Mouse (Mus musculus) MEL (cell line): ENCODE results near the gene Lrrc34. TPM values are rescaled to one million over a fixed set of nuclear protein-coding genes. Genes with fewer than 3 reads are reported as not detected.

ENCODE experiments used
- DNase-seq: peaks from one replicate; pipeline ENCODE4 v3.0.0; 2011; ENCODE audit warnings: low read depth, low spot score
- H3K27ac ChIP-seq: 2 replicates; pipeline ENCODE4 v1.5.1; 2012; ENCODE audit warnings: low read depth, mild to moderate bottlenecking, control low read depth, low read length, moderate library complexity; ENCODE audit not compliant: control insufficient read depth
- H3K27me3 ChIP-seq, 2 experiments: fragments of 150-350 bp in 1 of 2; sonication (generic) in 1 of 2; 2 replicates each; pipeline ENCODE4 v1.6.1; 2012; ENCODE audit warnings: low read length in 2 of 2, mild to moderate bottlenecking in 2 of 2, improper control_type of control experiment in 1 of 2, moderate library complexity in 1 of 2; ENCODE audit not compliant: insufficient read depth in 2 of 2, control insufficient read depth in 1 of 2
- H3K36me3 ChIP-seq, 2 experiments: 2 replicates each; pipeline ENCODE4 v1.6.1; 2012 to 2014; ENCODE audit warnings: low read length in 2 of 2, improper control_type of control experiment in 1 of 2, inconsistent platforms in 1 of 2, mild to moderate bottlenecking in 1 of 2; ENCODE audit not compliant: insufficient read depth in 2 of 2, control insufficient read depth in 1 of 2
- H3K4me1 ChIP-seq, 2 experiments: fragments of 150-350 bp in 1 of 2; sonication (generic) in 1 of 2; 2 replicates each; pipeline ENCODE4 v1.6.1; 2012; ENCODE audit warnings: low read length in 2 of 2, improper control_type of control experiment in 1 of 2, mild to moderate bottlenecking in 1 of 2; ENCODE audit not compliant: insufficient read depth in 2 of 2, control insufficient read depth in 1 of 2
- H3K4me3 ChIP-seq, 2 experiments: fragments of 150-350 bp in 1 of 2; sonication (generic) in 1 of 2; 2 replicates each; pipeline ENCODE4 v1.5.1; 2012; ENCODE audit warnings: low read depth in 2 of 2, low read length in 2 of 2, mild to moderate bottlenecking in 2 of 2, moderate library complexity in 2 of 2, control low read depth in 1 of 2, improper control_type of control experiment in 1 of 2; ENCODE audit not compliant: control insufficient read depth in 1 of 2, insufficient read depth in 1 of 2
- H3K79me2 ChIP-seq: 2 replicates; pipeline ENCODE4 v1.6.1; 2012; ENCODE audit warnings: mild to moderate bottlenecking, low read length, moderate library complexity; ENCODE audit not compliant: control insufficient read depth, poor library complexity, insufficient read depth
- H3K9ac ChIP-seq: 2 replicates; pipeline ENCODE4 v1.6.1; 2012; ENCODE audit warnings: low read depth, mild to moderate bottlenecking, control low read depth, low read length, moderate library complexity; ENCODE audit not compliant: control insufficient read depth, poor library complexity, severe bottlenecking
- H3K9me3 ChIP-seq: fragments of 150-350 bp; sonication (generic); replicated peaks from 2 replicates; pipeline ENCODE4 v1.6.1; 2012; ENCODE audit warnings: mild to moderate bottlenecking, low read length, improper control_type of control experiment, moderate library complexity; ENCODE audit not compliant: insufficient read depth
- BHLHE40 ChIP-seq: IDR thresholded peaks from 2 replicates; pipeline ENCODE4 v1.6.1; 2012; ENCODE audit warnings: low read depth, mild to moderate bottlenecking, inconsistent platforms, low read length, improper control_type of control experiment, borderline replicate concordance
- CHD2 ChIP-seq: IDR thresholded peaks from 2 replicates; pipeline ENCODE4 v1.6.1; 2011; ENCODE audit warnings: low read length, improper control_type of control experiment
- CTCF ChIP-seq, 3 experiments: IDR thresholded peaks in 2 of 3; conservative IDR thresholded peaks in 1 of 3; 2 replicates each; pipeline ENCODE4 v1.5.1; 2011 to 2012; ENCODE audit warnings: low read length in 3 of 3, low read depth in 2 of 3, mild to moderate bottlenecking in 2 of 3, improper control_type of control experiment in 1 of 3, inconsistent platforms in 1 of 3, mixed read lengths in 1 of 3, moderate library complexity in 1 of 3; ENCODE audit not compliant: control insufficient read depth in 1 of 3, insufficient read depth in 1 of 3, poor library complexity in 1 of 3, severe bottlenecking in 1 of 3
- EP300 ChIP-seq, 2 experiments: IDR thresholded peaks; 2 replicates each; pipeline ENCODE4 v1.6.1; 2011; ENCODE audit warnings: improper control_type of control experiment in 2 of 2, low read length in 2 of 2, low read depth in 1 of 2, mild to moderate bottlenecking in 1 of 2
- ETS1 ChIP-seq: IDR thresholded peaks from 2 replicates; pipeline ENCODE4 v1.6.1; 2012; ENCODE audit warnings: low read depth, mild to moderate bottlenecking, inconsistent platforms, low read length, improper control_type of control experiment, moderate library complexity
- GABPA ChIP-seq: IDR thresholded peaks from 2 replicates; pipeline ENCODE4 v1.6.1; 2012; ENCODE audit warnings: low read depth, mild to moderate bottlenecking, inconsistent platforms, low read length, improper control_type of control experiment, moderate library complexity
- GATA1 ChIP-seq: IDR thresholded peaks from 2 replicates; pipeline ENCODE4 v1.6.1; 2011; ENCODE audit warnings: low read depth, low read length, improper control_type of control experiment
- HCFC1 ChIP-seq: IDR thresholded peaks from 2 replicates; pipeline ENCODE4 v1.6.1; 2012; ENCODE audit warnings: low read depth, mild to moderate bottlenecking, inconsistent platforms, low read length, improper control_type of control experiment, moderate library complexity
- JUND ChIP-seq: IDR thresholded peaks from 2 replicates; pipeline ENCODE4 v1.6.1; 2011; ENCODE audit warnings: low read depth, mild to moderate bottlenecking, improper control_type of control experiment, low read length
- MAFK ChIP-seq: IDR thresholded peaks from 2 replicates; pipeline ENCODE4 v1.6.1; 2011; ENCODE audit warnings: low read depth, mild to moderate bottlenecking, low read length, improper control_type of control experiment, borderline replicate concordance
- MAZ ChIP-seq: IDR thresholded peaks from 2 replicates; pipeline ENCODE4 v1.6.1; 2012; ENCODE audit warnings: low read depth, mild to moderate bottlenecking, inconsistent platforms, low read length, improper control_type of control experiment
- MEF2A ChIP-seq: IDR thresholded peaks from 2 replicates; pipeline ENCODE4 v1.6.1; 2014; ENCODE audit warnings: low read depth, mild to moderate bottlenecking, inconsistent platforms, low read length, improper control_type of control experiment; ENCODE audit not compliant: poor library complexity, insufficient replicate concordance, severe bottlenecking; ENCODE audit errors: extremely low read depth
- MXI1 ChIP-seq: IDR thresholded peaks from 2 replicates; pipeline ENCODE4 v1.6.1; 2011; ENCODE audit warnings: mild to moderate bottlenecking, low read depth, low read length, improper control_type of control experiment
- POLR2AphosphoS5 ChIP-seq: IDR thresholded peaks from 2 replicates; pipeline ENCODE4 v1.6.1; 2012; ENCODE audit warnings: low read depth, borderline replicate concordance, mild to moderate bottlenecking, inconsistent platforms, low read length, moderate library complexity, mixed read lengths
- RCOR1 ChIP-seq: IDR thresholded peaks from 2 replicates; pipeline ENCODE4 v1.6.1; 2012; ENCODE audit warnings: low read depth, mild to moderate bottlenecking, inconsistent platforms, low read length, improper control_type of control experiment
- SMC3 ChIP-seq: IDR thresholded peaks from 2 replicates; pipeline ENCODE4 v1.6.1; 2011; ENCODE audit warnings: low read depth, low read length, improper control_type of control experiment
- TAL1 ChIP-seq: IDR thresholded peaks from 2 replicates; pipeline ENCODE4 v1.6.1; 2012; ENCODE audit warnings: mild to moderate bottlenecking, inconsistent platforms, low read length, moderate library complexity, mixed read lengths
- TBP ChIP-seq: IDR thresholded peaks from 2 replicates; pipeline ENCODE4 v1.8.0; 2011; ENCODE audit warnings: low read depth, low read length, improper control_type of control experiment
- TCF12 ChIP-seq: IDR thresholded peaks from 2 replicates; pipeline ENCODE4 v1.6.1; 2014; ENCODE audit warnings: low read depth, mild to moderate bottlenecking, inconsistent platforms, low read length, improper control_type of control experiment, moderate library complexity
- USF1 ChIP-seq: IDR thresholded peaks from 2 replicates; pipeline ENCODE4 v1.6.1; 2014; ENCODE audit warnings: low read depth, mild to moderate bottlenecking, inconsistent platforms, low read length, improper control_type of control experiment, moderate library complexity
- USF2 ChIP-seq, 2 experiments: IDR thresholded peaks; 2 replicates each; pipeline ENCODE4 v1.6.1; 2011 to 2012; ENCODE audit warnings: improper control_type of control experiment in 2 of 2, low read length in 2 of 2, borderline replicate concordance in 1 of 2, inconsistent platforms in 1 of 2, low read depth in 1 of 2, mild to moderate bottlenecking in 1 of 2; ENCODE audit not compliant: insufficient read depth in 1 of 2
- ZC3H11A ChIP-seq: IDR thresholded peaks from 2 replicates; pipeline ENCODE4 v1.6.1; 2012; ENCODE audit warnings: low read depth, mild to moderate bottlenecking, inconsistent platforms, low read length, improper control_type of control experiment
- ZKSCAN1 ChIP-seq: IDR thresholded peaks from 2 replicates; pipeline ENCODE4 v1.6.1; 2012; ENCODE audit warnings: low read depth, mild to moderate bottlenecking, inconsistent platforms, low read length, improper control_type of control experiment, moderate library complexity
- ZMIZ1 ChIP-seq: IDR thresholded peaks from 2 replicates; pipeline ENCODE4 v1.6.1; 2012; ENCODE audit warnings: low read depth, mild to moderate bottlenecking, inconsistent platforms, low read length, improper control_type of control experiment, moderate library complexity
- polyA plus RNA-seq, 2 experiments: library from polyadenylated mRNA; stranded (reverse) in 1 of 2; unstranded in 1 of 2; fragments of >175 nt in 1 of 2; fragments of >200 nt in 1 of 2; gene quantifications; 2 replicates each; pipeline versions ENCODE4 v1.2.1 to v1.2.4; 2012; ENCODE audit warnings: low replicate concordance in 2 of 2, low read depth in 1 of 2; ENCODE audit not compliant: insufficient read length in 2 of 2, insufficient read depth in 1 of 2, missing spikeins in 1 of 2
- total RNA-seq: library from RNA; depleted of rRNA; stranded (reverse); fragments of 300-350 nt; gene quantifications from 2 replicates; pipeline ENCODE4 v1.2.3, GENCODE M21; 2012

The Lrrc34 gene
- total and polyA plus RNA-seq, 3 experiments: not detected

DNA sequence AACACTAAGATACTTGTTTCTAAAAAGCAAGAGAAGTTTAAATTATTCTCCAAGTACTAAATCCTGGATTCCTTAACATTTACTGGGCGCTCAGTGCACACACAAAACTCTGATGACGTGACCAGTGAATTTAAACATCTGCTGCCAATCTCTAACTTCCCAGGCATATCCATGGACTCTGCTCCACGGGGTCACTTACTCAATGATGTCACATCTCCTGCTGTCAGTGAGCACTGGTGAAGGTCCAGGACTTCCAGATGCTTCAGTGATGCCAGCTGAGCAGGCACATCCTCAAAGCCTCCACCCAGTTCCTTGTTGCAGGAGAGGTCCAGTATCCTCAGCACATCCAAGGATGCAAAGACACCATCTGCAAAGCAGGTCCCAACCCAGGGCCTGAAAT lies 39.5 kb upstream of the Lrrc34 start:
- Histone ChIP-seq H3K4me1 (peaks cover 0 to 11% of the 10 kb centered on the region in 2 experiments; a peak in 3 of 4 replicates), H3K36me3 (peaks cover 0 to 11% of the 10 kb centered on the region in 2 experiments; a peak in 2 of 4 replicates), H3K27ac (no peak overlapping the region), H3K9ac (no peak overlapping the region), H3K9me3 (no peaks in the 10 kb centered on the region), H3K4me3 (no peak overlapping the region), H3K79me2 (no peaks in the 10 kb centered on the region), H3K27me3 (no peaks in the 10 kb centered on the region)
- no peak for DNase-seq
- TF ChIP-seq BHLHE40: no peak
- TF ChIP-seq TBP: no peak
- TF ChIP-seq USF1: no peak
- no peak for TF ChIP-seq POLR2AphosphoS5
- TF ChIP-seq GABPA: no peak
- TF ChIP-seq USF2 (IDR thresholded peaks at IDR 0.05; ENCODE audit: borderline replicate concordance in 1 of 2, insufficient read depth in 1 of 2, low read depth in 1 of 2, low read length in 2 of 2): no peak
- no peak for TF ChIP-seq CHD2
- no peak for TF ChIP-seq CTCF (IDR thresholded peaks at IDR 0.05 in 2 of 3, conservative IDR thresholded peaks at IDR 0.05 in 1 of 3; ENCODE audit: control insufficient read depth in 1 of 3, insufficient read depth in 1 of 3, low read depth in 2 of 3, low read length in 3 of 3, poor library complexity in 1 of 3, severe bottlenecking in 1 of 3)
- TF ChIP-seq EP300 (IDR thresholded peaks at IDR 0.05; ENCODE audit: low read depth in 1 of 2, low read length in 2 of 2): no peak
- TF ChIP-seq ZKSCAN1: no peak
- TF ChIP-seq TAL1: no peak
- TF ChIP-seq SMC3: no peak

DNA sequence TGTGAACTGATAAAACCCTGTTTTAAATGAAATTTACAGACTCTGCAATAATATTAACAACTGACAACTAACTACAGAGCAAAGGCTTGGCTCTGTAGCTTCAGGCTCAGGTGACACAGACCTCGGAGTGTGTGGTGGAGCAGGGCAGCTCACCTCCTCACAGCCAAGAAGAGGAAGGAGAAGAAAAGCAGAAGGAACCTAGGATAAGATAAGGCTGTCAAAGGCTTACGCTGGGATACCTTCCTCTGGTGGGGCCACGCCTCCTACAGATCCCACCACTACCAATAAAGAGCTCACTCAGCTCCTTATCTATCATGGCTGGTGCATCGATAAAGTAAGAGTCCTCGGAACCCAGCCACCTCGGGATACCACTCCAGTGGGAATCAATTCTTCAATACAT lies 35.5 kb upstream of the Lrrc34 start:
- peaks cover 0 to 11% of the 10 kb centered on the region in 2 experiments; a peak in 3 of 4 replicates for H3K4me1 ChIP-seq
- TF ChIP-seq MAZ (no peak), ZMIZ1 (no peak), TCF12 (peak; percentile 78), TAL1 (peak; percentile 58), EP300 (IDR thresholded peaks at IDR 0.05; ENCODE audit: low read depth in 1 of 2, low read length in 2 of 2) (peak; percentile 81 to 95), HCFC1 (no peak), POLR2AphosphoS5 (no peak), ETS1 (peak; percentile 57; the same call in 1 of the 2 replicates), ZC3H11A (no peak), JUND (no peak), MAFK (no peak), GATA1 (peak; percentile 97), RCOR1 (peak; percentile 83), MEF2A (no peak), MXI1 (no peak), USF1 (peak; percentile 34; the same call in 1 of the 2 replicates)
- DNase-seq: peak; percentile 83
- H3K27ac ChIP-seq: 0 out of 2 replicates have a peak overlapping the region, but pooled peaks have one; percentile 20
- H3K27me3 ChIP-seq: no peaks in the 10 kb centered on the region
- H3K4me3 ChIP-seq: no peak overlapping the region
- no peak overlapping the region for H3K9ac ChIP-seq
- peaks cover 0 to 11% of the 10 kb centered on the region in 2 experiments; a peak in 2 of 4 replicates for H3K36me3 ChIP-seq
- H3K9me3 ChIP-seq: no peaks in the 10 kb centered on the region
- H3K79me2 ChIP-seq: no peaks in the 10 kb centered on the region
